Mouse (Mus musculus) forebrain, embryonic 14.5 days (tissue): ENCODE data around the gene Ncbp1. TPM values are rescaled to one million over a fixed set of nuclear protein-coding genes. Genes with fewer than 3 reads are reported as not detected.

Source experiments
- ATAC-seq: fragments of 200-750 bp; cut with Nextera tagmentation; 2 replicates; pipeline ENCODE4 v1.8.0; 2017; ENCODE audit warnings: mild to moderate bottlenecking, moderate library complexity
- DNase-seq: peaks from one replicate; pipeline ENCODE4 v3.0.0-alpha.2; 2015; ENCODE audit warnings: low spot score
- H3K27ac ChIP-seq: fragments of 300-500 bp; sonication (generic); 2 replicates; pipeline ENCODE4 v1.5.1; 2014; ENCODE audit warnings: low read depth, mild to moderate bottlenecking, control low read depth, low read length, moderate library complexity
- H3K27me3 ChIP-seq: fragments of 300-500 bp; sonication (generic); replicated peaks from 2 replicates; pipeline ENCODE4 v1.6.1; 2014; ENCODE audit warnings: low read length, control low read depth, mixed read lengths; ENCODE audit not compliant: control insufficient read depth, insufficient read depth
- H3K36me3 ChIP-seq: fragments of 300-500 bp; sonication (generic); 2 replicates; pipeline ENCODE4 v1.6.1; 2014; ENCODE audit warnings: low read length, control low read depth; ENCODE audit not compliant: control insufficient read depth, insufficient read depth
- H3K4me1 ChIP-seq: fragments of 300-500 bp; sonication (generic); 2 replicates; pipeline ENCODE4 v1.6.1; 2014; ENCODE audit warnings: antibody characterized with exemption, low read length, control low read depth; ENCODE audit not compliant: control insufficient read depth, insufficient read depth
- H3K4me2 ChIP-seq: fragments of 300-500 bp; sonication (generic); 2 replicates; pipeline ENCODE4 v1.6.1; 2014; ENCODE audit warnings: mild to moderate bottlenecking, control low read depth, low read length
- H3K4me3 ChIP-seq: fragments of 300-500 bp; sonication (generic); 2 replicates; pipeline ENCODE4 v1.5.1; 2014; ENCODE audit warnings: low read depth, low read length, control low read depth
- H3K9ac ChIP-seq: fragments of 300-500 bp; sonication (generic); 2 replicates; pipeline ENCODE4 v1.6.1; 2014; ENCODE audit warnings: mild to moderate bottlenecking, low read length, control low read depth, moderate library complexity
- H3K9me3 ChIP-seq: fragments of 300-500 bp; sonication (generic); replicated peaks from 2 replicates; pipeline ENCODE4 v1.6.1; 2016; ENCODE audit warnings: low read length, control low read depth, mixed read lengths; ENCODE audit not compliant: control insufficient read depth
- WGBS: fragments of 180-500 bp; shearing (Covaris S2); extraction: QIAGEN DNeasy Blood & Tissue Kit; methylation state at CpG from one replicate; pipeline ENCODE4 v1.1.7; 2014; 5-methylcytosine and 5-hydroxymethylcytosine counted together
- polyA plus RNA-seq: library from polyadenylated mRNA; unstranded; fragments of >200 nt; fragmentation: Nextera tagmentation; extraction: Ambion mirVana; gene quantifications from 2 replicates; pipeline ENCODE4 v1.2.1, GENCODE M21; 2014

Ncbp1 gene
- polyA plus RNA-seq, 1 experiment from 2014 or later, result 114 TPM

- Histone ChIP-seq H3K9me3 (no peaks in the 10 kb centered on the region), H3K36me3 (no peaks in the 10 kb centered on the region), H3K27me3 (no peaks in the 10 kb centered on the region), H3K9ac (no peak overlapping the region), H3K4me3 (no peak overlapping the region), H3K4me2 (no peak overlapping the region), H3K4me1 (no peaks in the 10 kb centered on the region; the same call in 1 of the 2 replicates), H3K27ac (no peak overlapping the region)
- no peak for DNase-seq
- no peak for ATAC-seq
- 81% methylated on average over 7 of the region's 7 CpGs for WGBS
These were observed 37.9 kb upstream of the Ncbp1 start for GRCm38 (mm10) chr4:46100539-46100938.

- H3K27me3 ChIP-seq, result no peaks in the 10 kb centered on the region
- no peak overlapping the region for H3K4me3 ChIP-seq
- WGBS, result 51% methylated on average over 14 of the region's 14 CpGs
- H3K27ac ChIP-seq, result no peak overlapping the region
- no peak overlapping the region for H3K9ac ChIP-seq
- H3K36me3 ChIP-seq, result no peaks in the 10 kb centered on the region
- DNase-seq (no peak), ATAC-seq (no peak)
- no peaks in the 10 kb centered on the region for H3K9me3 ChIP-seq
- no peaks in the 10 kb centered on the region for H3K4me1 ChIP-seq
- H3K4me2 ChIP-seq, result no peak overlapping the region
These were observed 37.2 kb upstream of the Ncbp1 start for GRCm38 (mm10) chr4:46101211-46101711.

DNA sequence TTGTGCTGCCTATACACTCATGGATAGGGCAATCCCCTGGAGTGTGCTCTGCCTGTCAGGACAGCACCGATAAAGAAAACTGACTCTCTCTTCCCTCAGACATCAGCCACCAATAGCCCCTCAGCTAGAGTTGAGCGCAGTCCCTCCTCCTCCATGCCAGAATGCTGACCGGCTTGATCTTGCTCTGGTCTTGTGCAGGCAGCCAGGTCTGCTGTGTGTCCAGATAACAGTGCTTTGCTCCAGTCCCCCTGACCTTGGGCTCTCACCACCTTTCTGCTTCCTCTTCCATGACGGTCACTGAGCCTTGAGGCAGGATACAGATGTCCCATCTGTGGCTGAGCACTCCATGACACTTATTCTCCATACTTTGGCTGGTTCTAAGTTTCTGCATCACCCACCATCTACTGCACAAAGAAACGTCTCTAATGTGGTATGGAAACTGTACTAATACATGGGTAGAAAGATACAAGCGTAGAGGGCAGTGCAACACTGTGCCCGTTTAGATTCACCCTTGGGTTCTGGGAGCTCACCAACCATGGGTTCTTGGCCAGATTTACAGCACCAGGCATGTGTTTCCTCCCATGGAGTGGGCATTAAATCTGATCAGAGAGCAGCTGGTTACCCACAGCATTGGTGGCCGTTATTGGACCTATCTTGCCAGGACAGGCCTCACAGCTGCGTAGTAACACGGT, 36.2 kb upstream of the Ncbp1 start:
- Histone ChIP-seq H3K27me3 (no peaks in the 10 kb centered on the region), H3K4me1 (no peaks in the 10 kb centered on the region), H3K4me3 (no peak overlapping the region), H3K9me3 (no peaks in the 10 kb centered on the region), H3K27ac (no peak overlapping the region), H3K4me2 (no peak overlapping the region), H3K9ac (no peak overlapping the region), H3K36me3 (no peaks in the 10 kb centered on the region)
- 89% methylated on average over 10 of the region's 10 CpGs for WGBS
- DNase-seq (no peak), ATAC-seq (no peak)

DNA sequence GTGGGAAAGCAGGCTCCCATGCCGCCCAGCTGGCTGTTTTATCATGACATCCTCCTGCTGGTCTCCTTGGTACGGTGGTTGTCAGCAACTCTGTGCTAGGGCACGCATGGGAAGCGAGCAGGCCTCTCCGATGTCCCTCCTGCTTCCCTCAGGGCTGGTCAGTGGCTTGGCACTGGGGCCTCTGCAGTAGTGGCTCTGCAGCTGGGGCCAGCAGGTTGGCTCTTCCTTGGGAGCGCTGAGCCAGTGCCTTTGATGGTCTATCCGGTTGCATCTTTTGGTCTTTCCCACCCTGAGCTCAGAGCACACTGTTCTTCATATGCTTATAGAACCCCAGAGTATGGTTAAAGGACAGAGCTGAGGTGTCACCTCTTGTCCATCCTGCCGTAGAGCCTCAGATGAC, 28.3 kb upstream of the Ncbp1 start:
- H3K36me3 ChIP-seq, result peaks cover 15% of the 10 kb centered on the region
- no peak for ATAC-seq

GRCm38 (mm10) chr4:46111361-46111760, 27.1 kb upstream of the Ncbp1 start:
- ATAC-seq (no peak), DNase-seq (no peak)
- no peak overlapping the region for H3K9ac ChIP-seq
- H3K4me3 ChIP-seq, result no peak overlapping the region
- 77% methylated on average over 3 of the region's 3 CpGs for WGBS
- H3K27me3 ChIP-seq, result no peaks in the 10 kb centered on the region
- H3K9me3 ChIP-seq, result no peaks in the 10 kb centered on the region
- no peaks in the 10 kb centered on the region for H3K4me1 ChIP-seq
- H3K27ac ChIP-seq, result no peak overlapping the region
- H3K36me3 ChIP-seq, result peaks cover 28% of the 10 kb centered on the region
- H3K4me2 ChIP-seq, result no peak overlapping the region

More for the DNA sequence above, 28.3 kb upstream of the Ncbp1 start:
- Histone ChIP-seq H3K4me2 (no peak overlapping the region), H3K9ac (no peak overlapping the region), H3K27me3 (no peaks in the 10 kb centered on the region), H3K9me3 (no peaks in the 10 kb centered on the region), H3K27ac (no peak overlapping the region), H3K4me1 (no peaks in the 10 kb centered on the region), H3K4me3 (no peak overlapping the region)
- WGBS, result 91% methylated on average over 8 of the region's 8 CpGs
- DNase-seq, result no peak

DNA sequence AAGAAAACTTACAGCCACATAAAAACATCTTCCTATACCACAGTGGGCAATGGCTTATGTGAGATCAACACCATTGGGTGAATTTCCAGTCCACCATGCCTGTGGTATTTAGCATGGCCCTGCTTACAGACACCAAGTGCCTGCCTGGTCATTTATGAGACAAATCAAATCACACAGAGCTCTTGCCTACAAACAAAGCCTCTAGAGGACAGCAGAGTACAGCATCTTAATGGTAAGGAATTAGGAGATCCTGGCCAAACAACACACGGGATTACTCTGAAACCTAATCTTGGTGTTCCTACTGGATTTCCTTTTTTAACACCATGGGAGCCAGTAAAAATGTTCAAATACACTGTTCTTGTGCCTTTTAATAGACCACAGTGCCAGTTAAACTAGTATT, 23.1 kb upstream of the Ncbp1 start:
- Histone ChIP-seq H3K4me3 (no peak overlapping the region), H3K27ac (no peak overlapping the region), H3K9ac (no peak overlapping the region), H3K27me3 (no peaks in the 10 kb centered on the region), H3K4me1 (no peaks in the 10 kb centered on the region), H3K36me3 (peaks cover 67% of the 10 kb centered on the region), H3K9me3 (no peaks in the 10 kb centered on the region), H3K4me2 (no peak overlapping the region)
- 83% methylated on average over 1 of the region's 1 CpGs for WGBS
- DNase-seq, result no peak
- ATAC-seq, result no peak

- peaks cover 80% of the 10 kb centered on the region for H3K36me3 ChIP-seq
- ATAC-seq, result no peak
These were observed 21.8 kb upstream of the Ncbp1 start for GRCm38 (mm10) chr4:46116544-46117175.

GRCm38 (mm10) chr4:46117536-46117935, 20.9 kb upstream of the Ncbp1 start:
- Histone ChIP-seq H3K36me3 (peaks cover 89% of the 10 kb centered on the region), H3K4me2 (no peak overlapping the region), H3K27ac (no peak overlapping the region), H3K27me3 (no peaks in the 10 kb centered on the region), H3K4me1 (no peaks in the 10 kb centered on the region), H3K4me3 (no peak overlapping the region), H3K9me3 (no peaks in the 10 kb centered on the region), H3K9ac (no peak overlapping the region)
- WGBS, result 94% methylated on average over 4 of the region's 4 CpGs
- no peak for DNase-seq
- ATAC-seq, result no peak

More at GRCm38 (mm10) chr4:46116544-46117175, 21.8 kb upstream of the Ncbp1 start:
- DNase-seq, result no peak
- no peak overlapping the region for H3K27ac ChIP-seq
- H3K9me3 ChIP-seq, result no peaks in the 10 kb centered on the region
- H3K9ac ChIP-seq, result no peak overlapping the region
- H3K4me1 ChIP-seq, result no peaks in the 10 kb centered on the region
- 86% methylated on average over 10 of the region's 10 CpGs for WGBS
- no peak overlapping the region for H3K4me3 ChIP-seq
- no peak overlapping the region for H3K4me2 ChIP-seq
- H3K27me3 ChIP-seq, result no peaks in the 10 kb centered on the region

DNA sequence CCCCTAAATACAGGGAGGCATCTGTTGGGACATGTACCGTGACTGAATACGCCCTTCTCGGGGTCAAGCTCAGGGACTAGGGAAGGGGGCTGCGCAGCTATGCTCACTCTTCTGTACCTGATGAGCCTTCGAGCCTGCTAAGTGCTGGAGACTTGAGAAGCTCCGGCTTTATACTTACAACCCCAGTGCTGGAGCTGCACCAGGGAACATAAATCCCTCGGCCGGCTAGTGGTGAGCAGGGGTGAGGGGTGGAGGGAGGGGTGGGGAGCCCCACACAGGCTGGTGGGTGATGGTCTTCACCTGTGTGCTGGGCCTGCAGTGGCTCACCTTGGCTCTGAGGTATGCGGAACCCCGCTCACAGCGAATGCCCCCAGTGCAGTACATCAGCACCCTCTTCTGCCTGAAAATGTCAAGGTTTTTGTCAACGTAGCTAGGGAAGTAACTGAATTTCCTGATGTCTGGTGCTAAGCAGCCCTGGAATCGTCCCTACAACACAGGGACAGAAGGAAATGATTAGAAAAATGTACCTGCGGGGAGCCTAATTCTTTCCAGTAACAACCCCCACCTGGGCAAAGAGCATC, 18.8 kb upstream of the Ncbp1 start:
- DNase-seq, result no peak
- no peak overlapping the region for H3K27ac ChIP-seq
- H3K9me3 ChIP-seq, result no peaks in the 10 kb centered on the region
- H3K4me1 ChIP-seq, result no peaks in the 10 kb centered on the region
- WGBS, result 96% methylated on average over 14 of the region's 14 CpGs
- H3K9ac ChIP-seq, result no peak overlapping the region
- no peak overlapping the region for H3K4me3 ChIP-seq
- peaks cover 99% of the 10 kb centered on the region for H3K36me3 ChIP-seq
- H3K4me2 ChIP-seq, result no peak overlapping the region
- no peak for ATAC-seq
- no peaks in the 10 kb centered on the region for H3K27me3 ChIP-seq
